Mouse (Mus musculus) hindlimb bud, embryonic 11.5 days (tissue): ENCODE measurements around the gene Suv39h2.

Experiments used
- DNase-seq: peaks from one replicate; pipeline ENCODE4 v3.0.0-alpha.2; 2012; ENCODE audit warnings: low read depth, low spot score; ENCODE audit errors: extremely low spot score

Gene Suv39h2

DNA sequence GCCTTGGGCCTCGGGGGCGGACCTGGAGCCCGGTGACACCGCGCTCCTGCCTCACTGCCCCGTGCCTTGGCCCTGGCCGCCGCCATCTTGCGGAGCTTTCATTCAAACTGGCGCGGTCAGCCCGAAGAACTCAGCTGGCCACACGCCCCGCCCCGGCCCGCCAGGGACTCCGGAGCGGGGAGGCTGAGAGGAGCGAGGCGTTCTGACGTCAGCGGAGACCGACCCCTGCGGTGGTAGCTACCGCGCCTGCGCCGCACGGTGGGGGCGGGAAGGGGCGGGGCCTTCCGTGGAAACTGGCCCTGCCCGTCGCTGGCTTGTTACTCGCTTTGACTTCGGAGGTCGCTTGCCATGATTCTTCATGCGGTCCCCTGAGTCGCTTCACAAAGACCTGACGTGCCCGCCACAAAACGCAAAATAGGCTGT lies at the start of gene Suv39h2:
Suv39h2 (minus strand) TSS at position 171 of the 423 bp plus-strand sequence.
- peak; percentile 72 for DNase-seq

DNA sequence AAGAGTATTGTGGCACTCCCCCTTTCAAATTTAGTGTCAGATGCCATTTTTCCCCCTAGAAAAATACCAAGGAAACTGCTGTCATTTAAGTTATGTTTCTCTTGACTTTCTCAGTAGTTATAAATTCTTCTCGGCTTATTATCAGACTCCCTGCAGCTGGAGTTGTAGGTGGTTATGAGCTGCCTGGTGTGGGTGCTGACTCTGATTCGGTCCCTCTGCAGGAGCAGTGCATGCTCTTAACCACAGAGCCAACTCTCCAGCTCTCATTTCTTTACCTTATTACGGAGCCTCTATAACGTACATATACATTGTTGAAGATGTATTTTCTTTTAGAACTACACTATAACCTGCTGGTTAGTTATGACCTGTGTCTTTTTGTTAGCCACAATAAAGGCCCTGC lies 47.7 kb upstream of the Suv39h2 start:
- DNase-seq, result no peak

DNA sequence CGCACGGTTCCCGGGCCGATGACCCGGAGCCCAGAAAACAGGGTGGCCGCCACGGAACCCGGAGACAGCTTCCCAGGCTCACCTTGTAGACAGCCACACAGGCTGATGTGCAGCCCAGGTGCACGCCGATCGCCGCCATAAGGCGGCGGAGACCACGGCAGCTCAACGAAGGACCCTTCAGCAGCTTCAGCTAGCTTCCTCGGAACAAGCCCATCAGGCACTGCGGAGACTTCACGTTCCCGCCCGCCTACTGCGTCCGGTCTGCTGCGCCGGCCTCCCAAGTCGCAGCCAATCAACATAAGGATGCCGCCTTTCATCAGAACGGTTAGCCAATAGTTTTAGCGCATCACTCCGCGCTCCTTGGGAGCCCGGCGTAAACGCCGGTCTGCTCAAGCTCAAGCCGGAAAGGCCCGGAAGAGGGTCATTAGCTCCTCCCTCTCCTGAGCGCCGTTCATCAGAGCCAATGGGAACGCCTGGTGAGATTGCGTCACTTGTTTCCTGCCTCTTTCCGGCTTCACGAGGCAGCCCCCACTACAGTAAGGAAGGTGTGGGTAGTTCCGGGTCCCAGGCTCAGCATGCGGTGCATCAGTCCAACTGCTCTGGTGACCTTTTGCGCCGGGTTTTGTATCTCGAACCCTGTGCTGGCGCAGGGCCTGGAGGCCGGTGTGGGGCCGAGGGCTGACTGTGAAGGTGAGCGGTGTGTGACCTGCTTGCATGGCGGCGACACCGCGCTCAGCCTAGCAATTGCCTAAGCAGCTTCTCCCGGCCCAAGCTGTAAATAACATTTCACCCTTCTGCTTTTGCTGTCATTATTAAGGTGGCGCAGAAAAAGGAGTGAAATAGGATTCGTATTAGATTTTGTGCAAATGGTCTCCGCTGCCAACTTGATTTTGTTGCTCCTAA lies 38.0 kb upstream of the Suv39h2 start, which contains the start of the genes Gm45902, Hspa14 and Cdnf:
Gm45902 (minus strand) TSS at position 239 of the 903 bp plus-strand sequence.
Hspa14 (minus strand) TSS at position 263 of the 903 bp plus-strand sequence.
Cdnf (plus strand) TSS at position 479 of the 903 bp plus-strand sequence.
- DNase-seq, result peak; percentile 98

- DNase-seq, result peak; percentile 20
Measured at GRCm38 (mm10) chr2:3512076-3512475, 37.2 kb upstream of the Suv39h2 start.

- no peak for DNase-seq
Measured at GRCm38 (mm10) chr2:3500886-3501285, 26.1 kb upstream of the Suv39h2 start.

DNA sequence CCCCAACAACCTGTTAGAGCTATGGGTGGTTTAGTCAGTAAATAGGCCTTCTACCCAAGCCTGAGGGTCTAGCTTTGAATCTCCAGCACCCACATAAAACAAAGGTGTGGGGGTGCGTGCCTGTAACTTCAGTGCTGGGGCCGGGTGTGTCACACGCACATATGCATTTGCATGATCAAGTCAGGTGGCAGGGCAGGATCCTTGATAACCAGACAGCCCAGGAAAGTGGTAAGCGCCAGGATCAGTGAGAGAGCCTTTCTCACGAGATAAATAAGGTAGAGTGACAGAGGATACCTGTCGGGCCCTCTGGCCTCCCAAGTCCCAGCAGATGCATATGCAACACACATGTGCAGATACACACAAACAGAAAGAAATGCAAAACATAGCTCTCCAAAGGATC lies 24.7 kb upstream of the Suv39h2 start:
- no peak for DNase-seq

- DNase-seq, result no peak
Measured at GRCm38 (mm10) chr2:3493833-3494409, 19.1 kb upstream of the Suv39h2 start.

- DNase-seq, result no peak
Measured at GRCm38 (mm10) chr2:3489816-3490215, 15.0 kb upstream of the Suv39h2 start.

DNA sequence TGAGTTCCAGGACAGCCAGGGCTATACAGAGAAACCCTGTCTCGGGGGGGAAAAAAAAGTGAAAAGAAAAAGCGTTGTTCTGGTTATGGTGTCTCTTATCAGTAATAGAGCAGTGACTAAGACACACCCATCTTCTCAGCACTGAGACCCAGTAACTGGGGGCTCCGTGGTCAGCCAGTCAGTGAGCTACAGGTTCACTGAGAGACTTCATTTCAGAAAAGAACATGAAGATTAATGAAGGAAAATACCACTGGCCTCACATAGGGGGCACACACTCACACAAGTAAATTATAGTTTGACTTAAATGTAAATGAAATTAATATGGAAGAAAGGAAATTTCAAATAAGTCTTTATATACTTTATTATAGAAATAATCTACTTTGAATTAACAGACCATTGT lies 5.4 kb upstream of the Suv39h2 start:
- no peak for DNase-seq

GRCm38 (mm10) chr2:3475746-3476251 lies 968 bp upstream of the Suv39h2 start:
- no peak for DNase-seq

GRCm38 (mm10) chr2:3474361-3474805 lies 448 bp downstream of the Suv39h2 start:
- DNase-seq, result peak; percentile 24

GRCm38 (mm10) chr2:3473891-3474290 lies 940 bp downstream of the Suv39h2 start:
- DNase-seq, result peak; percentile 31

GRCm38 (mm10) chr2:3456590-3456989 lies 18.2 kb downstream of the Suv39h2 start:
- no peak for DNase-seq

GRCm38 (mm10) chr2:3453096-3453495 lies 21.7 kb downstream of the Suv39h2 start:
- DNase-seq, result no peak

DNA sequence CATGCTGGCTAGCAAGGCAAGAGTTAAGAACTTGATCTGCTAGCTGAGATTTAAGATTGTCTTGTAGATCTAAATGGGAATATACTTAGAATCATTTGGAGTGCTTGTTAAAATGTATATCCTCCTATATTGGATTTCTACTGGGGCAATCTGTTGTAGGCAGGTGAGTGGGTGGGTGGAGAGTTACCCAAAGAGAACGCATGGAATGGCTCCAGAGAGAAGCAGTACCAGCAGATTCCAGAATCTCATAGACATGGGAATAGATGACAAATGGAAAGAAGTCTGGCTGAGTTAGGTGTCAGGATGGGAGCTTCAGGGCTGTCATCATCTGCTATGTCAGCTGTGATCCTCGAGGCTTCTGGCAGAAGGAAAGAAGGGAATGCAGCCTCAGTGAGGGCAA lies 25.4 kb downstream of the Suv39h2 start:
- DNase-seq, result no peak

DNA sequence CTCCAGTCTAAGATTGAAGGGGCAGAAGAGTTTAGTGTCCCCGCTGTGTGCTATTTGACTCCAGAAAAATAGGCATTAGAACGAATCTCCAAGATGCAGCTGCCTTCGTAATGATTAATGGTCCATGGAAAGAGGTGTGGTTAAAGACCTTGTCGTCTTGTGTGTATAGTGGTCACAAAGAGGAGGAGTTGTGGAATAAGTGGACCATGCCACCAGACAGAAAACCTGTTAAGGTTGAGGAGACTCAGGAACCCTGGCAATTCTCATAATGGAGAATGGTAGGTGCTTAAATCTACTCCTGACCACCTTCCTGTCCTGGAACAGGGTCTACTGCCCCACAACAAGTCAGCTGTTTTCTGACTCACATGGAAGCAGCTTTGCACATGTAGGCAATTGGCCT lies 28.8 kb downstream of the Suv39h2 start:
- no peak for DNase-seq

GRCm38 (mm10) chr2:3444206-3444605 lies 30.6 kb downstream of the Suv39h2 start:
- DNase-seq, result no peak

GRCm38 (mm10) chr2:3437956-3438355 lies 36.9 kb downstream of the Suv39h2 start:
- no peak for DNase-seq

GRCm38 (mm10) chr2:3435369-3436061 lies 39.3 kb downstream of the Suv39h2 start:
- DNase-seq, result no peak

DNA sequence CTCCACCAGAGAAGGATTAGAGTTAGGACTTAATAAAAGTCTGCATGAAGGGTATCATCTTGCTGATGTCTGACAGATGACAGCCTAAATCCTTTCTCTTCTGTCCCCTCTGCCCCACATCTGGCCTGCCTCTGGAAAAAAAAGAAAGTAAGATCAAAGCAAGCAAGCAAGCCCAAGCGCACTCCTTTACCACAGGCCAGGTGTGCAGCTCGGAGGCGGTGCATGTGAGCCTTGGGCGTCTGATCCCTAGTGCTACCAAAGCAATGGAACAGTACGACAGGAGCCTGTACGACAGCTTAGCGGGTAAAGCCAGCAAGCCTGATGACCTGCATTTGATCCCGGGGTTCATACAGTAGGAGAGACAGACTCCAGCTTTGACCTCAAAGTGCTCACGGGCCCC lies 43.9 kb downstream of the Suv39h2 start:
- no peak for DNase-seq

GRCm38 (mm10) chr2:3424579-3424910 lies 50.3 kb downstream of the Suv39h2 start:
- no peak for DNase-seq
